Mouse (Mus musculus) subcutaneous adipose tissue, adult 2 months (tissue): ENCODE data around the gene Rps15a. TPM values are rescaled to one million over a fixed set of nuclear protein-coding genes. Genes with fewer than 3 reads are reported as not detected.

Source experiments
- polyA plus RNA-seq: library from polyadenylated mRNA; depleted of rRNA; stranded (reverse); fragments of >200 nt; gene quantifications from 2 replicates; pipeline ENCODE4 v1.2.3, GENCODE M21; 2012; ENCODE audit warnings: low replicate concordance; rRNA removed

Gene Rps15a
- polyA plus RNA-seq, result 810 and 1,786 TPM in 2 replicates

DNA sequence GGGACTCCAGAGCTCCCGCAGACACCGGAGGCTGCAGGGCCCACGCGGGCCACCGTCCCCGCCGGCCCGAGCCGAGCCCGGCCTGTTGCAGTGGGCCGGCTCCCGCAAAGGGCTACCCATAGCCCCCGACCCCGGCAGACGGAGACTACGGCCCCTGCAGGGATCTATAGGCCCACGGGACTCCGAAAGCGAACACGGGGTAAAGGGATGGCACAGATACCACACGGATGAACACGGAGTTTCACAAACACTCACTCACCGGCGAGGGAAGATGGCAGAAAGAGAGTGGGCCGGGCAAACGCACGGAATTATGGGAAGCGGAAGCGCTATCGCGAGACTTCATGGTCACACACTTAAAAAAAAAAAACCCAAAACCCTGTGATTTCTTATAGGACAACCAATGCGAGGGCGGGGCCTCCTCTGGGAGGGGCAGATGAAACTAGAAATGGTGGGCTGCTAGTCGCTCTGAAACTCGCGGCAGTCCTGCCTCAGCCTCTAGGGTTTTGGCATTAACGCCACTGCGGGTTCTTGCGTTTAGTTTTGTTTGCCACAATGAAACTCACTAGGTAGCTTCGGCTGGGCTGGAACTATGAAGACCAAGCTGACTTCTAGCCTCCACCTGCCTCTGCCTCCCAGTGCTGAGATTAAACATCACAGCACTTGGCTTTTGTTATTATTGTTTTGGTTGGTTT is at the start of gene Rps15a:
TSS of gene Rps15a (minus strand) at position 312 of the 692 bp plus-strand sequence.

DNA sequence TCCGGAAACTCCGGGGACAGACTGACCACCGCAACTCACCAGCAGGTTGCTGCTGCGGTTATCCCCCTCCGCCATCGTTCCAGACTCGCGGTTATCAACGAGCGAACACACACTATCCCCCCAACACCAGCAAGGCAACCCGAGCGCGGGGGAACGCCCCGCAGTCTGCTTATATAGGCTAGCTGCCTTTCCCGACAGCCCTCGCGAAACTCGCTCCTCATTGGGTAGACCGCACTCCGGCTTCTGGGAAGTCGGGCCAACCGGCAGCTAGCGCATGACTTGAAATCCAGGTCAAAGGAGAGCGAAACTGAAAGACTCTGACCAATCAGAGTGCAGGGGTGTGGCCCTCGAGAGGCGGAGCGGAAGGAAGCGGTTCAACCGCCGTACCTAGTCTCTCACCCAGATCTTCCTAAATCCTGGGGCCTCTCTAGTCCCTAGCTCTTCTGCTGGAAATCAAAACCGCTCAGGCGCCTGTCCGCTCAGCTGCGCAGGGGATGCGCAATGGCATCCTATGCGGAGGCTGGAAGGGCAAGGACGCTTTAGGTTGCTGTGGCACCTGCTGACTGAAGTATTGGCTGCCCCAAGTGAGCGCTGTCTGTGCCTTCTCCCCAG is 13.5 kb upstream of the Rps15a start, which contains the start of gene Arl6ip1:
TSS of gene Arl6ip1 (minus strand) at position 233 of the 612 bp plus-strand sequence.

Other genes starting within 250 kb of the Rps15a start
- gene Arl6ip1, start 13.5 kb upstream of the Rps15a start, polyA plus RNA-seq, result 117 and 138 TPM in 2 replicates
- 27.5 and 46.6 TPM in 2 replicates for gene Smg1, start 127.5 kb upstream of the Rps15a start, polyA plus RNA-seq